Mouse (Mus musculus) heart, postnatal 0 days (tissue): Measurements from ENCODE around the gene Bmpr2. TPM values are rescaled to one million over a fixed set of nuclear protein-coding genes. Genes with fewer than 3 reads are reported as not detected.

Experiments
- ATAC-seq: fragments of 200-750 bp; cut with Nextera tagmentation; 2 replicates; pipeline ENCODE4 v1.8.0; 2017; ENCODE audit warnings: low read depth, moderate number of reproducible peaks, moderate library complexity; ENCODE audit not compliant: insufficient read depth
- DNase-seq: peaks from one replicate; pipeline ENCODE4 v3.0.0-alpha.2; 2016; ENCODE audit warnings: low spot score
- H3K27ac ChIP-seq: fragments of 300-500 bp; sonication (generic); 2 replicates; pipeline ENCODE4 v1.5.1; 2014; ENCODE audit warnings: low read depth, mild to moderate bottlenecking
- H3K27me3 ChIP-seq: fragments of 300-500 bp; sonication (generic); 2 replicates; pipeline ENCODE4 v1.6.1; 2014; ENCODE audit warnings: low read length, mixed read lengths; ENCODE audit not compliant: control insufficient read depth, insufficient read depth
- H3K36me3 ChIP-seq: fragments of 300-500 bp; sonication (generic); replicated peaks from 2 replicates; pipeline ENCODE4 v1.6.1; 2014; ENCODE audit warnings: low read length, mixed read lengths; ENCODE audit not compliant: control insufficient read depth, insufficient read depth
- H3K4me1 ChIP-seq: fragments of 300-500 bp; sonication (generic); 2 replicates; pipeline ENCODE4 v1.6.1; 2014; ENCODE audit warnings: antibody characterized with exemption; ENCODE audit not compliant: control insufficient read depth, insufficient read depth
- H3K4me2 ChIP-seq: fragments of 300-500 bp; sonication (generic); 2 replicates; pipeline ENCODE4 v1.6.1; 2014; ENCODE audit warnings: low read depth, mild to moderate bottlenecking, low read length, moderate library complexity
- H3K4me3 ChIP-seq: fragments of 300-500 bp; sonication (generic); 2 replicates; pipeline ENCODE4 v1.5.1; 2014; ENCODE audit warnings: low read depth, low read length
- H3K9ac ChIP-seq: fragments of 300-500 bp; sonication (generic); replicated peaks from 2 replicates; pipeline ENCODE4 v1.6.1; 2014; ENCODE audit warnings: low read depth, low read length, mixed read lengths
- H3K9me3 ChIP-seq: fragments of 300-500 bp; sonication (generic); replicated peaks from 2 replicates; pipeline ENCODE4 v1.6.1; 2016; ENCODE audit warnings: low read length; ENCODE audit not compliant: control insufficient read depth
- CTCF ChIP-seq: IDR thresholded peaks from 2 replicates; pipeline ENCODE4 v1.5.1; 2016; ENCODE audit warnings: antibody characterized with exemption, control low read depth, low read depth
- EP300 ChIP-seq: IDR thresholded peaks from 2 replicates; pipeline ENCODE4 v1.6.1; 2016; ENCODE audit warnings: antibody characterized with exemption, low read depth
- WGBS: fragments of 180-500 bp; shearing (Covaris S2); extraction: QIAGEN DNeasy Blood & Tissue Kit; methylation state at CpG from one replicate; pipeline ENCODE4 v1.1.7; 2014; 5-methylcytosine and 5-hydroxymethylcytosine counted together
- polyA plus RNA-seq: library from polyadenylated mRNA; unstranded; fragments of >200 nt; fragmentation: Nextera tagmentation; extraction: Ambion mirVana; gene quantifications from 2 replicates; pipeline ENCODE4 v1.2.1, GENCODE M21; 2015
- total RNA-seq: library from RNA; depleted of rRNA; stranded (reverse); fragments of >200 nt; gene quantifications from 2 replicates; pipeline ENCODE4 v1.2.3, GENCODE M21; 2014; ENCODE audit warnings: low replicate concordance

Bmpr2 gene
- total and polyA plus RNA-seq, 2 experiments from 2014 or later, result 6.1 to 30.5 TPM

- no peak for ATAC-seq
- Histone ChIP-seq H3K36me3 (no peaks in the 10 kb centered on the region), H3K4me1 (peaks cover 28% of the 10 kb centered on the region; the same call in 1 of the 2 replicates), H3K27me3 (no peaks in the 10 kb centered on the region), H3K4me3 (peak overlapping the region; percentile 86), H3K4me2 (peak overlapping the region; percentile 86), H3K27ac (peak overlapping the region; percentile 40; the same call in 1 of the 2 replicates), H3K9me3 (no peaks in the 10 kb centered on the region), H3K9ac (0 out of 2 replicates have a peak overlapping the region, but pooled peaks have one; percentile 99)
- no peak for DNase-seq
- TF ChIP-seq EP300 (no peak), CTCF (no peak)
- 47% methylated on average over 3 of the region's 3 CpGs for WGBS
These were observed 151.6 kb downstream of the Bmpr2 start for GRCm38 (mm10) chr1:59914799-59915198.

GRCm38 (mm10) chr1:59915843-59916610, 152.8 kb downstream of the Bmpr2 start:
- peak overlapping the region; percentile 40 for H3K27ac ChIP-seq
- ATAC-seq (no peak), DNase-seq (peak; percentile 79)
- peak overlapping the region; percentile 86 for H3K4me2 ChIP-seq
- no peaks in the 10 kb centered on the region for H3K9me3 ChIP-seq
- no peak overlapping the region for H3K9ac ChIP-seq
- WGBS, result 51% methylated on average over 10 of the region's 10 CpGs
- H3K36me3 ChIP-seq, result no peaks in the 10 kb centered on the region
- peak overlapping the region; percentile 0; the same call in 1 of the 2 replicates for H3K4me3 ChIP-seq
- TF ChIP-seq CTCF (no peak), EP300 (no peak)
- H3K4me1 ChIP-seq, result peaks cover 28% of the 10 kb centered on the region; the same call in 1 of the 2 replicates
- H3K27me3 ChIP-seq, result no peaks in the 10 kb centered on the region

GRCm38 (mm10) chr1:59917401-59917800, 154.2 kb downstream of the Bmpr2 start:
- no peak overlapping the region for H3K27ac ChIP-seq
- H3K9ac ChIP-seq, result no peak overlapping the region
- TF ChIP-seq EP300, result no peak
- TF ChIP-seq CTCF, result no peak
- ATAC-seq (no peak), DNase-seq (no peak)
- no peaks in the 10 kb centered on the region for H3K36me3 ChIP-seq
- H3K9me3 ChIP-seq, result no peaks in the 10 kb centered on the region
- H3K27me3 ChIP-seq, result no peaks in the 10 kb centered on the region
- H3K4me1 ChIP-seq, result peaks cover 28% of the 10 kb centered on the region; the same call in 1 of the 2 replicates
- no peak overlapping the region for H3K4me3 ChIP-seq
- no peak overlapping the region for H3K4me2 ChIP-seq
- WGBS, result 78% methylated on average over 3 of the region's 3 CpGs

- TF ChIP-seq EP300 (no peak), CTCF (no peak)
- H3K9me3 ChIP-seq, result no peaks in the 10 kb centered on the region
- no peak overlapping the region for H3K4me2 ChIP-seq
- no peak for DNase-seq
- H3K27me3 ChIP-seq, result no peaks in the 10 kb centered on the region
- H3K4me1 ChIP-seq, result peaks cover 28% of the 10 kb centered on the region; the same call in 1 of the 2 replicates
- no peaks in the 10 kb centered on the region for H3K36me3 ChIP-seq
- H3K9ac ChIP-seq, result no peak overlapping the region
- no peak for ATAC-seq
- H3K27ac ChIP-seq, result no peak overlapping the region
- H3K4me3 ChIP-seq, result no peak overlapping the region
These were observed 154.9 kb downstream of the Bmpr2 start for GRCm38 (mm10) chr1:59918075-59918474.

- H3K27ac ChIP-seq, result no peak overlapping the region; the same call in 1 of the 2 replicates
- 0 out of 2 replicates have a peak, but pooled peaks cover 6% of the 10 kb centered on the region for H3K4me1 ChIP-seq
- DNase-seq, result no peak
- no peaks in the 10 kb centered on the region for H3K9me3 ChIP-seq
- WGBS, result 65% methylated on average over 1 of the region's 1 CpGs
- TF ChIP-seq CTCF, result no peak
- no peaks in the 10 kb centered on the region for H3K36me3 ChIP-seq
- no peak overlapping the region for H3K9ac ChIP-seq
- no peak for ATAC-seq
- H3K4me3 ChIP-seq, result no peak overlapping the region
- H3K27me3 ChIP-seq, result no peaks in the 10 kb centered on the region
- no peak overlapping the region for H3K4me2 ChIP-seq
These were observed 160.0 kb downstream of the Bmpr2 start for GRCm38 (mm10) chr1:59923201-59923600.
